Mouse (Mus musculus): Measurements from ENCODE around the gene Hivep3. TPM values are rescaled to one million over a fixed set of nuclear protein-coding genes. Genes with fewer than 3 reads are reported as not detected.

The Hivep3 gene
- polyA plus RNA-seq, 1 experiment from 2014 or later: 2.0 TPM

DNA sequence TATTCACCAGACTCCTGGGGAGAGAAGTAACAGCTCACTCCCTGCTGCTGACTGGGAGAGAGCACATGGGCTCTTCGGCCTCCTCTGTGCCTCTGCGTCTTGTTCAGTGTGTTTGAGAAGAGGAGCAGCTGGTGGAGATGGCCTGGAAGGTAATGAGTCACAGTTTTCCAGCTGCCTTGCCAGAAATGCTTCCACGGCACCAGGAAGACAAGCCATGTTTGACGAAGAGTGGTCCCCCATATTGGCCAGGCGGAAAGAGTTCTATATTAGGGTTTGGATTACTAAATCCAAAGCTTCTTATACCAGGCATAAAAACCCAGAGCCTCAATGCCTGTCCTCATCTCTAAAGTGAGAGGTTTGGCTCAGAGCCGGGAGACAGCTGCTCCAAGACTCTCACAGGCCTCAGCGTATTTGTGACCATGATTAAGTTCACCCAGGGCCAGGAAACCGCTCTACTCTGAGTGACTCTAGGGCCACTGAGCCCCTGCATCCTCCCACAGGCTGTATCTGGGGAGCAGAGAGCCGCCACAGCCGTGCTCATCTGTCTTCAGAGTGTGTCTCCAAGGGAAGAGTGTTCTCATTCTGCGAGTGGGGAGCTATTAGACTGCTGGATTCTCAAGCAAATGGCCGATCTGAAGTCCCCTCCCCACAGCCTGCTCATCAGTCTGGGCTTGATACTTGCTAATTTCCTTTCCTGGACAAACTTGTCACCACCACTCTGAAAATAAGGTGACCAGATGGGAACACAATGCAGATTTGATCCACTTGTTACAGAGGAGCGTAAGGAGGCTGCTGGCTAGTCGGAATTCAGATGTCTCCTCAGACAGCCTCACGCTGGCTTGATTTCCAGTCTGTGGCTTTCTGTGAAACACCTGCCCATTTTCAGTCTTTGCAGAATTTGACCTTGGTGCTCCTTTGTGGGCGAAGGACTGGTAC lies 168.2 kb downstream of the Hivep3 start:
- H3K27ac ChIP-seq (ENCODE audit: low read depth, low read length): no peak overlapping the region

DNA sequence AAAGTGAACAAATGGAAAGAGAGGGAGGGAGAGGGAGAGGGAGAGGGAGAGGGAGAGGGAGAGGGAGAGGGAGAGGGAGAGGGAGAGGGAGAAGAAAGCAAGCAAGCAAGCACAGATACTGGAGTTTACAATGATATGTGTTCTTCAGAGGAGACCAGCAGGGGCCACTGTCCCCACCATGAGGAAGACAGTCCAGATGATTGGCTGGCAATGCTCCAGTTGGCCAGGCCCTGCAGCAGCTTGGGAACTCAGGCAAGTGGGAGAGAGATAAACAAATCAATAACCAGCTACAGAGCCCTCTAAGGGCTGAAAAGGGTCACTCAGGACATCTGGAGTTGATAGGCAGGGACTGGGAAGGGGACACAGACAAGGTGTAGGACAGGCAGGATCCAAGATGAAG lies 169.7 kb downstream of the Hivep3 start:
- Histone ChIP-seq H3K36me3 (ENCODE audit: control insufficient read depth, insufficient read depth, low read length) (no peaks in the 10 kb centered on the region), H3K27me3 (ENCODE audit: control insufficient read depth, insufficient read depth, low read length) (no peaks in the 10 kb centered on the region), H3K9ac (ENCODE audit: low read length) (no peak overlapping the region), H3K4me2 (no peak overlapping the region), H3K4me3 (ENCODE audit: low read depth, low read length) (no peak overlapping the region), H3K27ac (ENCODE audit: low read depth, low read length) (no peak overlapping the region), H3K4me1 (ENCODE audit: control insufficient read depth, insufficient read depth, low read length) (peaks cover 6% of the 10 kb centered on the region; the same call in 1 of the 2 replicates), H3K9me3 (ENCODE audit: control insufficient read depth, low read length) (no peaks in the 10 kb centered on the region)
- ATAC-seq (ENCODE audit: low FRiP score): no peak
- DNase-seq (ENCODE audit: low spot score, missing footprints): no peak

More for the DNA sequence above, 168.2 kb downstream of the Hivep3 start:
- Histone ChIP-seq H3K4me3 (ENCODE audit: low read depth, low read length) (no peak overlapping the region), H3K27me3 (ENCODE audit: control insufficient read depth, insufficient read depth, low read length) (no peaks in the 10 kb centered on the region), H3K4me1 (ENCODE audit: control insufficient read depth, insufficient read depth, low read length) (peaks cover 6% of the 10 kb centered on the region; the same call in 1 of the 2 replicates), H3K9ac (ENCODE audit: low read length) (no peak overlapping the region), H3K9me3 (ENCODE audit: control insufficient read depth, low read length) (no peaks in the 10 kb centered on the region), H3K36me3 (ENCODE audit: control insufficient read depth, insufficient read depth, low read length) (no peaks in the 10 kb centered on the region), H3K4me2 (no peak overlapping the region)
- ATAC-seq (ENCODE audit: low FRiP score) (no peak), DNase-seq (ENCODE audit: low spot score, missing footprints) (no peak)
- 73% methylated on average over 16 of the region's 16 CpGs for WGBS

DNA sequence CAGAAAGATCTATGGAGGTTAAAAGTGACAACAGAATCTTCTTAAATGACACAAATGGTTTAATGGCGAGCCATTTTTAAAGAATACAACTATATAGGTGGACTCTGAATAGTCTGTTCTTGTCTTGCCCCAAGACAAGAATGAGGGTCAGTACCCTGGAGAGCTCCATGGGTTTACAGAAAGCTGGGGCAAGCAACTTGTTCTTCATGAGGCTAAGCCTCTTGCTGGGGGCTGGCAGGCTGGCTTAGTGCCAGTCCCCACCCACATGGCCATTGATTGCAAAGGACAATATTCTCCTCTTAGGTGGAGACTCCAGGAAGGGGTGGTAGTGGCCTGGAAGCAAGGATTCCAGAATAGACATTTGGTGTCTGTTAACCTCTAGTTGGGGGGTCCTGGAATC lies 170.2 kb downstream of the Hivep3 start:
- DNase-seq (ENCODE audit: low spot score, missing footprints): no peak
- WGBS: 42% methylated on average over 1 of the region's 1 CpGs
- H3K9me3 ChIP-seq (ENCODE audit: control insufficient read depth, low read length): no peaks in the 10 kb centered on the region

GRCm38 (mm10) chr4:119904296-119904695 lies 170.7 kb downstream of the Hivep3 start:
- H3K4me2 ChIP-seq: no peak overlapping the region
- DNase-seq (ENCODE audit: low spot score, missing footprints) (no peak), ATAC-seq (ENCODE audit: low FRiP score) (no peak)
- no peaks in the 10 kb centered on the region for H3K9me3 ChIP-seq (ENCODE audit: control insufficient read depth, low read length)
- no peaks in the 10 kb centered on the region for H3K27me3 ChIP-seq (ENCODE audit: control insufficient read depth, insufficient read depth, low read length)
- WGBS: 93% methylated on average over 4 of the region's 4 CpGs
- no peak overlapping the region for H3K4me3 ChIP-seq (ENCODE audit: low read depth, low read length)
- H3K9ac ChIP-seq (ENCODE audit: low read length): no peak overlapping the region
- H3K36me3 ChIP-seq (ENCODE audit: control insufficient read depth, insufficient read depth, low read length): no peaks in the 10 kb centered on the region
- no peak overlapping the region for H3K27ac ChIP-seq (ENCODE audit: low read depth, low read length)
- H3K4me1 ChIP-seq (ENCODE audit: control insufficient read depth, insufficient read depth, low read length): peaks cover 6% of the 10 kb centered on the region; the same call in 1 of the 2 replicates

More for the DNA sequence above, 170.2 kb downstream of the Hivep3 start:
- H3K9ac ChIP-seq (ENCODE audit: low read length): no peak overlapping the region
- H3K36me3 ChIP-seq (ENCODE audit: control insufficient read depth, insufficient read depth, low read length): no peaks in the 10 kb centered on the region
- no peak overlapping the region for H3K4me3 ChIP-seq (ENCODE audit: low read depth, low read length)
- H3K4me2 ChIP-seq: no peak overlapping the region
- no peaks in the 10 kb centered on the region for H3K27me3 ChIP-seq (ENCODE audit: control insufficient read depth, insufficient read depth, low read length)
- no peak overlapping the region for H3K27ac ChIP-seq (ENCODE audit: low read depth, low read length)
- ATAC-seq (ENCODE audit: low FRiP score): no peak
- peaks cover 6% of the 10 kb centered on the region; the same call in 1 of the 2 replicates for H3K4me1 ChIP-seq (ENCODE audit: control insufficient read depth, insufficient read depth, low read length)

- ATAC-seq (ENCODE audit: low FRiP score) (no peak), DNase-seq (ENCODE audit: low spot score, missing footprints) (no peak)
- no peak overlapping the region for H3K4me3 ChIP-seq (ENCODE audit: low read depth, low read length)
- H3K9me3 ChIP-seq (ENCODE audit: control insufficient read depth, low read length): no peaks in the 10 kb centered on the region
- WGBS: 91% methylated on average over 4 of the region's 4 CpGs
- H3K27me3 ChIP-seq (ENCODE audit: control insufficient read depth, insufficient read depth, low read length): no peaks in the 10 kb centered on the region
- no peak overlapping the region for H3K9ac ChIP-seq (ENCODE audit: low read length)
- peaks cover 5% of the 10 kb centered on the region; the same call in 1 of the 2 replicates for H3K4me1 ChIP-seq (ENCODE audit: control insufficient read depth, insufficient read depth, low read length)
- no peaks in the 10 kb centered on the region for H3K36me3 ChIP-seq (ENCODE audit: control insufficient read depth, insufficient read depth, low read length)
- H3K27ac ChIP-seq (ENCODE audit: low read depth, low read length): no peak overlapping the region
- H3K4me2 ChIP-seq: no peak overlapping the region
These were observed 173.5 kb downstream of the Hivep3 start for GRCm38 (mm10) chr4:119907106-119907505.

DNA sequence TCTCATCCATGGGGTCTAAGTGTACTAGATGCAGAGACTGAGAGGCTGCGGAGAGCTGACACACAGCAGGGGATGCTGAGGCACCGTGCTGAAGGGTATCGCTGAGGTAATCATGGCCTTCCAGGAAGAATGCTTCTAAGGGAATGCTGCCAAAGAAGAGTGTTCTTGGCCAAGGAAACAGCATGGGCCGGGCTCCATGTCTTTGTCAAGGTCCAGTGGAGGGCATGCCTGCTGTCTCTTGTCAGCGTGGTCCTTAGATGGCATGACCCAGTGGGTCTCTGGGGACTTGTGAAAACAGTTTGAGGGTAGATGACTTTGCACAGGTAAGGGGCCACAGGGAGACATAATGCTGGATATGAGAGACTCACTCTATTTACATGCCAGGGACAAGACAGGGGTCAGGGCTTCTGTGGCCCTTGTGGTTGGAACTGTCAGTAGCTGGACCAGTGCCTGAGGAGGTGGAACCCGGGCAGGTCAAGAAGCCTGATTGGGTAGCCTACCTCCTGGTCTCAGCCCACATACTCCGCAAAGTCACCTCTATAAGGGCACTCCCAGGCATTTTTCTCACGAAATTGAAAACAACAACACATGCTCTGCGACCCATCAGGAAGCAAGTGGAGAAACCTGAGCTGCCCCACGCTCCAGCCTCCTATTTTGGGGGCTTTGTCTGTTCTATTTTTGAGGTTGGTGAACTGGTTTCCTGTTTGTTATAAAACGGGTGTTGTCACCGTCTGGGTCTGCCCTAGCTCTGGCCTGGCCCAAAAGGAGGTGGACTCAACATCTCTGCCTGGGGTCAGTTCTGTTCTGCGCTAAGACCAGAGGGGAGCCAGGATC lies 177.7 kb downstream of the Hivep3 start:
- ATAC-seq (ENCODE audit: low FRiP score) (no peak), DNase-seq (ENCODE audit: low spot score, missing footprints) (no peak)
- H3K4me1 ChIP-seq (ENCODE audit: control insufficient read depth, insufficient read depth, low read length): peaks cover 6% of the 10 kb centered on the region
- H3K9ac ChIP-seq (ENCODE audit: low read length): no peak overlapping the region
- no peaks in the 10 kb centered on the region for H3K9me3 ChIP-seq (ENCODE audit: control insufficient read depth, low read length)
- no peak overlapping the region for H3K4me3 ChIP-seq (ENCODE audit: low read depth, low read length)
- H3K4me2 ChIP-seq: no peak overlapping the region
- H3K27ac ChIP-seq (ENCODE audit: low read depth, low read length): no peak overlapping the region
- H3K27me3 ChIP-seq (ENCODE audit: control insufficient read depth, insufficient read depth, low read length): no peaks in the 10 kb centered on the region
- no peaks in the 10 kb centered on the region for H3K36me3 ChIP-seq (ENCODE audit: control insufficient read depth, insufficient read depth, low read length)
- 82% methylated on average over 13 of the region's 13 CpGs for WGBS

- no peaks in the 10 kb centered on the region for H3K27me3 ChIP-seq (ENCODE audit: control insufficient read depth, insufficient read depth, low read length)
These were observed 178.6 kb downstream of the Hivep3 start for GRCm38 (mm10) chr4:119912216-119912615.

GRCm38 (mm10) chr4:119914194-119914593 lies 180.6 kb downstream of the Hivep3 start:
- Histone ChIP-seq H3K27ac (ENCODE audit: low read depth, low read length) (no peak overlapping the region), H3K4me1 (ENCODE audit: control insufficient read depth, insufficient read depth, low read length) (peaks cover 6% of the 10 kb centered on the region), H3K9ac (ENCODE audit: low read length) (no peak overlapping the region), H3K27me3 (ENCODE audit: control insufficient read depth, insufficient read depth, low read length) (no peaks in the 10 kb centered on the region), H3K36me3 (ENCODE audit: control insufficient read depth, insufficient read depth, low read length) (no peaks in the 10 kb centered on the region), H3K9me3 (ENCODE audit: control insufficient read depth, low read length) (no peaks in the 10 kb centered on the region), H3K4me2 (no peak overlapping the region), H3K4me3 (ENCODE audit: low read depth, low read length) (no peak overlapping the region)
- peak; percentile 66; the same call in 1 of the 2 replicates for ATAC-seq (ENCODE audit: low FRiP score)
- 15% methylated on average over 4 of the region's 4 CpGs for WGBS
- DNase-seq (ENCODE audit: low spot score, missing footprints): no peak

More at GRCm38 (mm10) chr4:119912216-119912615, 178.6 kb downstream of the Hivep3 start:
- Histone ChIP-seq H3K36me3 (ENCODE audit: control insufficient read depth, insufficient read depth, low read length) (no peaks in the 10 kb centered on the region), H3K9me3 (ENCODE audit: control insufficient read depth, low read length) (no peaks in the 10 kb centered on the region), H3K4me2 (no peak overlapping the region), H3K9ac (ENCODE audit: low read length) (no peak overlapping the region), H3K27ac (ENCODE audit: low read depth, low read length) (no peak overlapping the region), H3K4me3 (ENCODE audit: low read depth, low read length) (no peak overlapping the region), H3K4me1 (ENCODE audit: control insufficient read depth, insufficient read depth, low read length) (peaks cover 6% of the 10 kb centered on the region)
- no peak for ATAC-seq (ENCODE audit: low FRiP score)
- no peak for DNase-seq (ENCODE audit: low spot score, missing footprints)
- WGBS: 76% methylated on average over 2 of the region's 2 CpGs

DNA sequence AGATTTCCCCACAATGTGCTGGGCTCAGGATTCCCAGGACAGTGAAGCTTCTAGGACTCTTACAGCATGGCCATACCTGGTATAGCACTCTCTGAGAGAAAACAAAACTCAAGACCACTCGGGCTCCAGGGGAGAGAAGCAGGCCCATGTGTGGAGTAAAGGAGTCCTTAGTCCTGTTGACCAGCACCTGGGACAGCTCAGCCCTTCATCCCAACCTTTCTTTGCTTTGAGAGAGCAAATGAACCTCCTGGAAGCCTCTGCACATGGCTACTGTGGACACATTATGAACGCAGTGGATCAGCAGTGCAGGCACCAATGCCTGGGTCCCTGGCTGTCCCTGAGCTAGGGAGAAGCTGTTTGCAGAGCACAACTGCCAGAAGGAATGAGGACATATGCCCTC lies 181.5 kb downstream of the Hivep3 start:
- H3K27ac ChIP-seq (ENCODE audit: low read depth, low read length): no peak overlapping the region
- H3K9ac ChIP-seq (ENCODE audit: low read length): no peak overlapping the region
- no peak overlapping the region for H3K4me2 ChIP-seq
- no peaks in the 10 kb centered on the region for H3K27me3 ChIP-seq (ENCODE audit: control insufficient read depth, insufficient read depth, low read length)
- WGBS: 85% methylated on average over 2 of the region's 2 CpGs
- DNase-seq (ENCODE audit: low spot score, missing footprints) (no peak), ATAC-seq (ENCODE audit: low FRiP score) (no peak)
- H3K4me1 ChIP-seq (ENCODE audit: control insufficient read depth, insufficient read depth, low read length): peaks cover 6% of the 10 kb centered on the region
- H3K36me3 ChIP-seq (ENCODE audit: control insufficient read depth, insufficient read depth, low read length): no peaks in the 10 kb centered on the region
- H3K4me3 ChIP-seq (ENCODE audit: low read depth, low read length): no peak overlapping the region
- H3K9me3 ChIP-seq (ENCODE audit: control insufficient read depth, low read length): no peaks in the 10 kb centered on the region
